Mouse (Mus musculus): Measurements from ENCODE around the gene Mrto4.
"Not testable (repeated sequence)": the region's sequence is repeated elsewhere in the genome, so short reads cannot be mapped to it uniquely, and the experiment has no call there.

Gene Mrto4

GRCm38 (mm10) chr4:139351931-139352711, at the start of gene Mrto4, which contains the start of the genes Emc1 and Ubr4:
TSS of gene Mrto4 (minus strand) at chr4:139352576.
TSS of gene Emc1 (plus strand) at chr4:139352587.
TSS of gene Ubr4 (plus strand) at chr4:139352609.
- DNase-seq: peak; percentile 90 to 91

- no peak for DNase-seq
These were observed 48.1 kb upstream of the Mrto4 start for GRCm38 (mm10) chr4:139400487-139400886.

- DNase-seq: no peak
These were observed 43.1 kb upstream of the Mrto4 start for GRCm38 (mm10) chr4:139395431-139395830.

- no peak for DNase-seq
These were observed 37.2 kb upstream of the Mrto4 start for GRCm38 (mm10) chr4:139389557-139389956.

GRCm38 (mm10) chr4:139386869-139387319, 34.5 kb upstream of the Mrto4 start:
- DNase-seq: no peak

GRCm38 (mm10) chr4:139385841-139386240, 33.5 kb upstream of the Mrto4 start:
- DNase-seq: not testable (repeated sequence)

- DNase-seq: no peak
These were observed 29.9 kb upstream of the Mrto4 start for GRCm38 (mm10) chr4:139382231-139382630.

GRCm38 (mm10) chr4:139381452-139381845, 29.1 kb upstream of the Mrto4 start:
- no peak for DNase-seq

GRCm38 (mm10) chr4:139380775-139381451, 28.5 kb upstream of the Mrto4 start:
- DNase-seq: no peak

- DNase-seq: peak; percentile 100
These were observed 27.9 kb upstream of the Mrto4 start for GRCm38 (mm10) chr4:139380207-139380748.

GRCm38 (mm10) chr4:139379719-139380118, 27.3 kb upstream of the Mrto4 start:
- no peak for DNase-seq

GRCm38 (mm10) chr4:139373531-139373930, 21.2 kb upstream of the Mrto4 start:
- no peak for DNase-seq

- DNase-seq: no peak
These were observed 20.8 kb upstream of the Mrto4 start for GRCm38 (mm10) chr4:139373130-139373529.

- no peak for DNase-seq
These were observed 15.7 kb upstream of the Mrto4 start for GRCm38 (mm10) chr4:139368038-139368437.

GRCm38 (mm10) chr4:139367336-139367735, 15.0 kb upstream of the Mrto4 start:
- no peak for DNase-seq

- DNase-seq: no peak
These were observed 8.6 kb upstream of the Mrto4 start for GRCm38 (mm10) chr4:139360761-139361548.

- DNase-seq: no peak
These were observed 4.8 kb upstream of the Mrto4 start for GRCm38 (mm10) chr4:139357211-139357610.

- no peak for DNase-seq
These were observed 456 bp upstream of the Mrto4 start for GRCm38 (mm10) chr4:139352832-139353231.

- DNase-seq: no peak
These were observed 6.9 kb downstream of the Mrto4 start for GRCm38 (mm10) chr4:139345416-139346019.

- DNase-seq: peak; percentile 32 to 62
These were observed 8.7 kb downstream of the Mrto4 start for GRCm38 (mm10) chr4:139343718-139344117.

- DNase-seq: no peak
These were observed 10.7 kb downstream of the Mrto4 start for GRCm38 (mm10) chr4:139341556-139342233.

GRCm38 (mm10) chr4:139340835-139341234, 11.5 kb downstream of the Mrto4 start:
- DNase-seq: no peak
